Mouse (Mus musculus) liver, embryonic 11.5 days (tissue): Measurements from ENCODE around the gene Erv3. TPM values are rescaled to one million over a fixed set of nuclear protein-coding genes. Genes with fewer than 3 reads are reported as not detected.
"Not testable (repeated sequence)": the region's sequence is repeated elsewhere in the genome, so short reads cannot be mapped to it uniquely, and the experiment has no call there.

Source experiments
- ATAC-seq: fragments of 200-750 bp; cut with Nextera tagmentation; replicated peaks from 2 replicates; pipeline ENCODE4 v1.8.0; 2017; ENCODE audit warnings: moderate number of reproducible peaks, mild to moderate bottlenecking, moderate TSS enrichment, moderate library complexity; ENCODE audit not compliant: low FRiP score
- DNase-seq: peaks from one replicate; pipeline ENCODE4 v3.0.0-alpha.2; 2017; ENCODE audit warnings: low spot score
- H3K27ac ChIP-seq: fragments of 300-500 bp; sonication (generic); 2 replicates; pipeline ENCODE4 v1.5.1; 2014; ENCODE audit warnings: mild to moderate bottlenecking, low read depth, low read length, control low read depth
- H3K27me3 ChIP-seq: fragments of 300-500 bp; sonication (generic); replicated peaks from 2 replicates; pipeline ENCODE4 v1.6.1; 2014; ENCODE audit warnings: low read length, mixed read lengths; ENCODE audit not compliant: control insufficient read depth, insufficient read depth
- H3K36me3 ChIP-seq: fragments of 300-500 bp; sonication (generic); 2 replicates; pipeline ENCODE4 v1.6.1; 2014; ENCODE audit warnings: mild to moderate bottlenecking, low read length, moderate library complexity, mixed read lengths; ENCODE audit not compliant: control insufficient read depth, insufficient read depth
- H3K4me1 ChIP-seq: fragments of 300-500 bp; sonication (generic); replicated peaks from 2 replicates; pipeline ENCODE4 v1.6.1; 2014; ENCODE audit warnings: low read length, mixed read lengths; ENCODE audit not compliant: control insufficient read depth, insufficient read depth
- H3K4me2 ChIP-seq: fragments of 300-500 bp; sonication (generic); 2 replicates; pipeline ENCODE4 v1.6.1; 2014; ENCODE audit warnings: mild to moderate bottlenecking, control low read depth, moderate library complexity
- H3K4me3 ChIP-seq: fragments of 300-500 bp; sonication (generic); 2 replicates; pipeline ENCODE4 v1.5.1; 2014; ENCODE audit warnings: low read depth, low read length, control low read depth
- H3K9ac ChIP-seq: fragments of 300-500 bp; sonication (generic); 2 replicates; pipeline ENCODE4 v1.6.1; 2014; ENCODE audit warnings: low read depth, low read length, control low read depth
- H3K9me3 ChIP-seq: fragments of 300-500 bp; sonication (generic); 2 replicates; pipeline ENCODE4 v1.6.1; 2016; ENCODE audit warnings: low read length, inconsistent platforms, mixed read lengths; ENCODE audit not compliant: control insufficient read depth
- WGBS: fragments of 180-500 bp; shearing (Covaris S2); extraction: QIAGEN DNeasy Blood & Tissue Kit; methylation state at CpG from one replicate; pipeline ENCODE4 v1.1.7; 2014; 5-methylcytosine and 5-hydroxymethylcytosine counted together
- polyA plus RNA-seq: library from polyadenylated mRNA; unstranded; fragments of >200 nt; fragmentation: Nextera tagmentation; extraction: Ambion mirVana; gene quantifications from 2 replicates; pipeline ENCODE4 v1.2.1, GENCODE M21; 2014

Gene Erv3
- polyA plus RNA-seq, 1 experiment from 2014 or later = not detected

DNA sequence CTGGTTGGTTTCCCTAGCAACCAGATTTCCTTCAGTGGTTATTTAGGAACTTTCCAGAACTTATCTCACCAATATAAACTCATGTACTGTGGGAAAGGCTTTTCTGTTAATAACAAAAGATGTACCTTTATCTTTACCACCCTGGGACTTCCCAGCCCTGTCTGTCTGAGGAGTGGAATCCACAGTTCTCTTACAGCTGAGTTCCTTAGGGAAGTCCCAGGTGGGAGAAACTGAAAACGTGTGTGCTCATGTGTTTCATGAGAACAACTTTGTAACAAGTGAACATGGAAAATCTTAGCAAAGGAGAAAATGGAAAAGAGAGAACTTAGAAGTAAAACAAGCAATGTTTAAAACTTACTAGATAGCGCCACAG, 18.2 kb downstream of the Erv3 start:
- DNase-seq (no peak), ATAC-seq (no peak)
- no peaks in the 10 kb centered on the region for H3K9me3 ChIP-seq
- H3K4me3 ChIP-seq = no peak overlapping the region
- no peak overlapping the region for H3K4me2 ChIP-seq
- no peak overlapping the region for H3K27ac ChIP-seq
- H3K36me3 ChIP-seq = no peaks in the 10 kb centered on the region
- no peak overlapping the region for H3K9ac ChIP-seq
- H3K4me1 ChIP-seq = no peaks in the 10 kb centered on the region
- H3K27me3 ChIP-seq = no peaks in the 10 kb centered on the region
- WGBS = 55% methylated on average over 2 of the region's 2 CpGs

DNA sequence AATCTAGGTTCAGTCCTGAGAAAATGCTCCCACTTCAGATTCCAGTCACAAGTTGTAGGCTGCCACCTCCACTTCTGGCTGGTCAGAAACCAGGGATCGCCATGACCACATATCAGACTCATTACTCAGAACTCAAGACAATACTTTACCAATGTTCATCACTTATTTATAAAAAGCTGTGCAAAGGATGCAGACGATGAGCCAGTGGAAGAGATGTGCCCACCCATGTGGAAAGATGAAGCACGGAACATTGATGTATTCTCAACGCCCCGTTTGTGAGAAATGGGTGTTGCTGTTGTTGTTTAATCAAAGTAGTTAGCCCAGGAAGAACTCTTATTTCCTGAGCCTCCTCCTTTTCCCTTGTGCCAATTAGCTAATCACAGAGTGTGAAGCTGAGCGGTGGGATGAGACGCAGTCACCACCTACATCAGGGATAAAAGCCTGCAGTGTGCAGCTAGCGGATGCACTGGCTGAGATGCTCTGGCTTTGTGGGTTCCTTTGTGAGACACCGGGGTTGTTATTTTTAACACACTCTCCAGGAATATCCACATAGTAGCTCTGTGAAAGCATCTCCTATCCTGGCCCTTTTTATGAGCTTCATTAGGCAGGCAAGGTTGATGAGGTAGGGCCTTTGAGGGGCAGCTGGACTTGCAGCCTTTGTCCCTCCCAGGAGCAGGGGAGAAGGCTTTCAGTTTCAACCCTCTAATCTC, 18.8 kb downstream of the Erv3 start:
- DNase-seq (no peak), ATAC-seq (no peak)
- Histone ChIP-seq H3K27me3 (no peaks in the 10 kb centered on the region), H3K4me2 (no peak overlapping the region), H3K9me3 (no peaks in the 10 kb centered on the region), H3K9ac (no peak overlapping the region), H3K4me3 (no peak overlapping the region), H3K27ac (no peak overlapping the region), H3K4me1 (no peaks in the 10 kb centered on the region), H3K36me3 (no peaks in the 10 kb centered on the region)
- 57% methylated on average over 9 of the region's 9 CpGs for WGBS

- no peaks in the 10 kb centered on the region for H3K9me3 ChIP-seq
- H3K4me2 ChIP-seq = no peak overlapping the region
- no peak overlapping the region for H3K9ac ChIP-seq
- no peak for DNase-seq
- no peak for ATAC-seq
- H3K4me1 ChIP-seq = no peaks in the 10 kb centered on the region
- no peaks in the 10 kb centered on the region for H3K27me3 ChIP-seq
- no peaks in the 10 kb centered on the region for H3K36me3 ChIP-seq
- no peak overlapping the region for H3K27ac ChIP-seq
- 91% methylated on average over 1 of the region's 1 CpGs for WGBS
- no peak overlapping the region for H3K4me3 ChIP-seq
Observed at GRCm38 (mm10) chr2:131834296-131834695, 25.3 kb downstream of the Erv3 start.

GRCm38 (mm10) chr2:131831861-131832260, 27.7 kb downstream of the Erv3 start:
- ATAC-seq (no peak), DNase-seq (no peak)
- Histone ChIP-seq H3K9me3 (no peaks in the 10 kb centered on the region), H3K36me3 (no peaks in the 10 kb centered on the region), H3K4me3 (no peak overlapping the region), H3K4me1 (peaks cover 7% of the 10 kb centered on the region), H3K9ac (no peak overlapping the region), H3K27me3 (no peaks in the 10 kb centered on the region), H3K27ac (no peak overlapping the region), H3K4me2 (no peak overlapping the region)
- whole genome bisulfite sequencing = 19% methylated on average over 2 of the region's 2 CpGs

DNA sequence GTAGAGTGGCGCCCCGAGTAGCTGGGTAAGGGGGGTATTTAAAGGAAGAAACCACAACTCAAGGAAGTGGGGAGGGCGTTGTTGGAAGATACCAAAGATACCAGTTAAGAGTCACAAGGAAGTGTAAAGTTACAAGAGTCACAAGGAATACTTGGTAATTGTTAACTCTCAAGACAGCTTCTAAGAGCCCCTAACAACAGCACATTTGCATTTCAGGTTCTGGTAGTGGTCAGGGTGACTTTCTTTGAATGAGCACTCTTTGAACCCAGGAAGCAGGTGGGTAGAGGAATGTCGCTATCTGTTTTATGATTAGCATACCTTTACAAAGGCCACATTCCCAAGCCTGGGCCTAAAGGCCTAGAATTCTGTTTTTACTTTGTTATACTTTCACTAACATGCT, 28.6 kb downstream of the Erv3 start:
- H3K4me2 ChIP-seq, H3K36me3 ChIP-seq, H3K27ac ChIP-seq, DNase-seq, ATAC-seq, H3K4me3 ChIP-seq, H3K9ac ChIP-seq, H3K27me3 ChIP-seq, H3K9me3 ChIP-seq: not testable (repeated sequence)
- peaks cover 16% of the 10 kb centered on the region for H3K4me1 ChIP-seq
- WGBS = 71% methylated on average over 4 of the region's 4 CpGs

- H3K27me3 ChIP-seq = no peaks in the 10 kb centered on the region
- ATAC-seq (no peak), DNase-seq (no peak)
- no peak overlapping the region for H3K27ac ChIP-seq
- 44% methylated on average over 18 of the region's 18 CpGs for WGBS
- peaks cover 28% of the 10 kb centered on the region for H3K4me1 ChIP-seq
- H3K9ac ChIP-seq = no peak overlapping the region
- H3K4me2 ChIP-seq = no peak overlapping the region
- H3K4me3 ChIP-seq = no peak overlapping the region
- no peaks in the 10 kb centered on the region for H3K9me3 ChIP-seq
- no peaks in the 10 kb centered on the region for H3K36me3 ChIP-seq
Observed at GRCm38 (mm10) chr2:131827999-131828975, 31.3 kb downstream of the Erv3 start.

GRCm38 (mm10) chr2:131827026-131827687, 32.4 kb downstream of the Erv3 start:
- Histone ChIP-seq H3K9me3 (no peaks in the 10 kb centered on the region), H3K9ac (no peak overlapping the region), H3K36me3 (no peaks in the 10 kb centered on the region), H3K27ac (peak overlapping the region; percentile 41; the same call in 1 of the 2 replicates), H3K4me2 (no peak overlapping the region), H3K4me3 (no peak overlapping the region), H3K27me3 (no peaks in the 10 kb centered on the region), H3K4me1 (peaks cover 28% of the 10 kb centered on the region)
- ATAC-seq (no peak), DNase-seq (no peak)
- 78% methylated on average over 4 of the region's 4 CpGs for WGBS

GRCm38 (mm10) chr2:131825498-131825897, 34.0 kb downstream of the Erv3 start:
- H3K9ac ChIP-seq = 0 out of 2 replicates have a peak overlapping the region, but pooled peaks have one; percentile 30
- H3K9me3 ChIP-seq = no peaks in the 10 kb centered on the region
- no peaks in the 10 kb centered on the region for H3K27me3 ChIP-seq
- peak overlapping the region; percentile 2; the same call in 1 of the 2 replicates for H3K4me2 ChIP-seq
- H3K4me1 ChIP-seq = peaks cover 31% of the 10 kb centered on the region
- DNase-seq (no peak), ATAC-seq (peak; percentile 92)
- peak overlapping the region; percentile 41 for H3K27ac ChIP-seq
- no peak overlapping the region for H3K4me3 ChIP-seq
- WGBS = 18% methylated on average over 2 of the region's 2 CpGs
- no peaks in the 10 kb centered on the region for H3K36me3 ChIP-seq
